Mouse (Mus musculus) lung, embryonic 15.5 days (tissue): ENCODE data around the gene BB287469. TPM values are rescaled to one million over a fixed set of nuclear protein-coding genes. Genes with fewer than 3 reads are reported as not detected.
"Not testable (repeated sequence)": the region's sequence is repeated elsewhere in the genome, so short reads cannot be mapped to it uniquely, and the experiment has no call there.

Source experiments
- ATAC-seq: fragments of 200-750 bp; cut with Nextera tagmentation; 2 replicates; pipeline ENCODE4 v1.8.0; 2017; ENCODE audit warnings: moderate number of reproducible peaks, borderline replicate concordance; ENCODE audit not compliant: low FRiP score, low TSS enrichment; ENCODE audit errors: extremely low read depth
- H3K27ac ChIP-seq: fragments of 300-500 bp; sonication (generic); 2 replicates; pipeline ENCODE4 v1.5.1; 2015; ENCODE audit warnings: moderate library complexity, mild to moderate bottlenecking, inconsistent platforms
- H3K27me3 ChIP-seq: fragments of 300-500 bp; sonication (generic); 2 replicates; pipeline ENCODE4 v1.6.1; 2015; ENCODE audit warnings: inconsistent platforms
- H3K36me3 ChIP-seq: fragments of 300-500 bp; sonication (generic); 2 replicates; pipeline ENCODE4 v1.6.1; 2015; ENCODE audit warnings: inconsistent platforms
- H3K4me1 ChIP-seq: fragments of 300-500 bp; sonication (generic); 2 replicates; pipeline ENCODE4 v1.6.1; 2015; ENCODE audit warnings: inconsistent platforms
- H3K4me2 ChIP-seq: fragments of 300-500 bp; sonication (generic); 2 replicates; pipeline ENCODE4 v1.6.1; 2015; ENCODE audit warnings: inconsistent platforms, mild to moderate bottlenecking, moderate library complexity
- H3K4me3 ChIP-seq: fragments of 300-500 bp; sonication (generic); 2 replicates; pipeline ENCODE4 v1.5.1; 2015; ENCODE audit warnings: mild to moderate bottlenecking, inconsistent platforms
- H3K9ac ChIP-seq: fragments of 300-500 bp; sonication (generic); 2 replicates; pipeline ENCODE4 v1.6.1; 2015; ENCODE audit warnings: inconsistent platforms
- H3K9me3 ChIP-seq: fragments of 300-500 bp; sonication (generic); 2 replicates; pipeline ENCODE4 v1.6.1; 2016; ENCODE audit warnings: inconsistent platforms
- WGBS: fragments of 180-500 bp; shearing (Covaris S2); methylation state at CpG from one replicate; pipeline ENCODE4 v1.1.7; 2015; 5-methylcytosine and 5-hydroxymethylcytosine counted together
- polyA plus RNA-seq: library from polyadenylated mRNA; unstranded; fragments of >200 nt; fragmentation: Nextera tagmentation; extraction: Ambion mirVana; gene quantifications from 2 replicates; pipeline ENCODE4 v1.2.1, GENCODE M21; 2015

The BB287469 gene
- not detected in 2 replicates for polyA plus RNA-seq

- not testable (repeated sequence) for H3K4me3 ChIP-seq, H3K9ac ChIP-seq, H3K9me3 ChIP-seq, H3K27ac ChIP-seq, H3K4me2 ChIP-seq, H3K36me3 ChIP-seq, ATAC-seq, H3K4me1 ChIP-seq, H3K27me3 ChIP-seq
- WGBS: 80% methylated on average over 6 of the region's 6 CpGs
Observed at GRCm38 (mm10) chr12:87816277-87816676, at the start of gene BB287469. Gene BB287469 (plus strand): TSS chr12:87816577.

DNA sequence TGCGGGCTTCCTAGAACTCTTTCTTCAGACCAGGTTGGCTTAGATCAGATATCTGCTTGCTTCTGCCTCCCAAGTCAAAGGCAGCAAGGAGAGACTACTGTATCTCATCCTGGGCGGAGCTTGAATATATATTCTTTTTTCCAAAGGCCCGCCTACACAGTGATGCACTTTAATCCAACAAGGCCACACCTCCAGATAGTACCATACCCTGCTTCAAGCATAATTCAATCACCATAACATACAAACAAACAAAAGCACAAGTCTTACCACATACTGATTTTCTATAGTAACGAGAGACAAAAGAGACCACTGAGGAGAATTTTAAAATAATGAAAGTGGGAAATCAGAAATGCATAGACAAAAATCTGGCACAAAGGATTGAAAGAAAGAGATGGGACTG lies 40.7 kb upstream of the BB287469 start, which contains the start of gene Gm21319:
Gm21319 (minus strand) TSS at position 101 of the 400 bp plus-strand sequence.
- H3K27ac ChIP-seq, H3K4me3 ChIP-seq, H3K36me3 ChIP-seq, H3K9ac ChIP-seq, H3K4me2 ChIP-seq, H3K27me3 ChIP-seq, H3K4me1 ChIP-seq, ATAC-seq, H3K9me3 ChIP-seq: not testable (repeated sequence)
- 87% methylated on average over 4 of the region's 4 CpGs for WGBS

- not testable (repeated sequence) for H3K27ac ChIP-seq
Observed at GRCm38 (mm10) chr12:87795212-87795611, 21.2 kb upstream of the BB287469 start, which contains the start of gene Gm21936. Gene Gm21936 (plus strand): TSS chr12:87795512.

GRCm38 (mm10) chr12:87797971-87798370 lies 18.4 kb upstream of the BB287469 start:
- 83% methylated on average over 5 of the region's 5 CpGs for WGBS
- not testable (repeated sequence) for H3K4me2 ChIP-seq, H3K4me3 ChIP-seq, H3K36me3 ChIP-seq, H3K9ac ChIP-seq, H3K9me3 ChIP-seq, ATAC-seq, H3K27ac ChIP-seq, H3K4me1 ChIP-seq, H3K27me3 ChIP-seq

More at GRCm38 (mm10) chr12:87795212-87795611, 21.2 kb upstream of the BB287469 start, which contains the start of gene Gm21936:
- H3K27me3 ChIP-seq, H3K9ac ChIP-seq, H3K4me1 ChIP-seq, H3K4me3 ChIP-seq, ATAC-seq, H3K36me3 ChIP-seq, H3K9me3 ChIP-seq, H3K4me2 ChIP-seq: not testable (repeated sequence)
- 86% methylated on average over 1 of the region's 1 CpGs for WGBS

DNA sequence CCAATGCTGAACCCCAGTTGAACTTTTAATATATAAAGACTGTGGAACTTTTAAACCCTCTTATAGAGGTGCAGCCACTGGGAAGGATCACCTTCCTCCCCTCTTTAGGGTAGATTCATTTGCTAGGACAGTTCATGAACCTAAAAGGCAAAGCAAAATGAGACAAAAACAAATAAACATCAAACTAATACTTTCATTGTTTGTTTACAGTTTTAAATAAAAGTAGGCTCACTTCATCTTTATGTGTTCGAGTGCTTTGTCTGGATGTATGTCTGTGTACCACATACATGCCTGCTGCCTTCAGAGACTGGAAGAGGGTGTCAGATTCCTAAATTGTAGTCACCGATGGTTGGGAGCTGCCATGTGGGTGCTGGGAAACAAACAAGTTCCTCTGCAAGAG lies 25.9 kb downstream of the BB287469 start, which contains the start of gene Gm2001:
Gm2001 (minus strand) TSS at position 101 of the 400 bp plus-strand sequence.
- not testable (repeated sequence) for H3K9me3 ChIP-seq, H3K36me3 ChIP-seq, ATAC-seq, H3K9ac ChIP-seq, H3K4me2 ChIP-seq, H3K4me3 ChIP-seq, H3K27me3 ChIP-seq, H3K27ac ChIP-seq, H3K4me1 ChIP-seq
- WGBS: 61% methylated on average over 2 of the region's 2 CpGs

- H3K4me2 ChIP-seq, H3K27ac ChIP-seq, H3K9ac ChIP-seq, H3K4me3 ChIP-seq, H3K36me3 ChIP-seq, H3K27me3 ChIP-seq, H3K9me3 ChIP-seq, H3K4me1 ChIP-seq, ATAC-seq: not testable (repeated sequence)
- WGBS: no CpG with 5 or more reads among the region's 2 CpGs
Observed at GRCm38 (mm10) chr12:87850657-87851056, 34.3 kb downstream of the BB287469 start.

GRCm38 (mm10) chr12:87856067-87856466 lies 39.7 kb downstream of the BB287469 start:
- H3K4me3 ChIP-seq, H3K9me3 ChIP-seq, H3K9ac ChIP-seq, H3K4me2 ChIP-seq, H3K27me3 ChIP-seq, H3K36me3 ChIP-seq, ATAC-seq, H3K27ac ChIP-seq, H3K4me1 ChIP-seq: not testable (repeated sequence)
- 77% methylated on average over 1 of the region's 1 CpGs for WGBS

DNA sequence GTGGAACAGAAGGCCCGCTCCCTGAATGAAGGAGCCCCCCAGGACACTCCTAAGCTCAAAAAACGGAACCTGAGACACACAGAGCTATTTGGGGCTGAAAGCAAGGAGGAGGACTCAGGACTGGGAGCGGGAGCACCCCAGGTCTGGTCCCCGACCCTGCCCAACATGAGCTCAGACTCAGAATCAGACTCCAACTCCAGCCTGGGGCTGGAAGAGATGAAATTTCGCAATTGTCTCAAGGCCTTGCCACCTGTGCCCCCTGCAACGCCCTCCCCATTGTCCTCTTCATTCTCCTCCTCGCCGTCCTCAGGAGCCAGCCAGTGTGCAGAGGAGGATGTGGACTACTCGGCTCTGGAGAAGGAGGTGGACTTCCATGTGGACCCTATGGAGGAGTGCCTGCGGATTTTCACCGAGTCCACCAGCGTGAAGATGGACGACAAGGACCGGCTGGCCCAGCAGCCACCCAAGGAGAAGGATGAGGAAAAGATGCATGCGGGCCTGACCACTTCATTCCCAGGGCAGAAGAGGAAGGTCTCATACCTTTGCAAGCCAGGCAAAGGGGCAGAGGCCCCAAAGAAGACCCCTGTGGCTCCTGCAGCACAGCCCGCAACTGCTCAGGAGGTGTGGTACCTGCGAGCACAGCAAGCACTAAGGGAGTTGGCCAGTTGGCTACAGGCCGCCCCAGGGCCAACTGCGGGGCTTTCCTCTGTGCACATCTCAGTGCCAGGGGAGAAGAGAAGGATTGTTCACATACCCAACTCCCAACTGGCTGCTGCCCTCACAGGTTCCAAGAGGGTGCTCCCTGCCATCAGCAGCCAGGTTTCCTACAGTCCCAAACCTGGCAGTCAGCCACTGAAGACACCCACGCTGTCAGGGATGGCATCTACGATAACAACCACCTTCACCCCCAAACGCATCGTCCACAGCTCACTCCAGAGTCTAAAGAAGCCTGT lies 45.6 kb downstream of the BB287469 start:
- WGBS: 82% methylated on average over 23 of the region's 23 CpGs

GRCm38 (mm10) chr12:87863638-87864037 lies 47.3 kb downstream of the BB287469 start:
- WGBS: 93% methylated on average over 10 of the region's 11 CpGs
- not testable (repeated sequence) for ATAC-seq, H3K9ac ChIP-seq, H3K9me3 ChIP-seq, H3K27ac ChIP-seq, H3K4me2 ChIP-seq, H3K36me3 ChIP-seq, H3K4me3 ChIP-seq, H3K4me1 ChIP-seq, H3K27me3 ChIP-seq

More for the DNA sequence above, 45.6 kb downstream of the BB287469 start:
- not testable (repeated sequence) for H3K27ac ChIP-seq, H3K9ac ChIP-seq, H3K4me3 ChIP-seq, H3K4me1 ChIP-seq, H3K9me3 ChIP-seq, H3K36me3 ChIP-seq, H3K4me2 ChIP-seq, H3K27me3 ChIP-seq
- ATAC-seq: peak; percentile 35; the same call in 1 of the 2 replicates

DNA sequence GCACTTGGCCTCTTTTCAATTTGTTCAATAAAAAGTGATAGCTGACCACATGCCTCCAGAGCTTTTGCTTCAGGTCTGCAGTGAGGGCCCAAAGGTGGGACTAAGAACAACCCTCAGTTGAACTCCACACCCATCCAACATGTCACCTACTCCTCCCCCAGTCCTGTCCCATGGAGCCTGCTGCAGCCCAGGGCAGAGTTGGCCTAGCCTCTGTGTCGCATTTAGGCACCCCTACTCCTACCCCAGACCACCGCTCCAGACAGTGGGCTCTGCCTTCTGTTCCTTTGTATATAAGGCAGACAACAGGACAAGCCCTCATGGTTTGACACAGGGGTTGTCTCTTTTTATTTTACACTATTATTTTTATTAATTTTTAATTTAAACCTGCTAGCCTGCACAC lies 47.7 kb downstream of the BB287469 start:
- H3K27ac ChIP-seq: not testable (repeated sequence)
- WGBS: 74% methylated on average over 2 of the region's 2 CpGs

More for the DNA sequence above, 47.7 kb downstream of the BB287469 start:
- not testable (repeated sequence) for ATAC-seq, H3K27me3 ChIP-seq, H3K4me3 ChIP-seq, H3K4me1 ChIP-seq, H3K9ac ChIP-seq, H3K9me3 ChIP-seq, H3K36me3 ChIP-seq, H3K4me2 ChIP-seq
